Mouse (Mus musculus): Measurements from ENCODE around the gene Gpc6. TPM values are rescaled to one million over a fixed set of nuclear protein-coding genes. Genes with fewer than 3 reads are reported as not detected.

Gpc6 gene
- total RNA-seq, 4 experiments from 2014 or later: 7.7 to 10.5 (median 9.2) TPM

DNA sequence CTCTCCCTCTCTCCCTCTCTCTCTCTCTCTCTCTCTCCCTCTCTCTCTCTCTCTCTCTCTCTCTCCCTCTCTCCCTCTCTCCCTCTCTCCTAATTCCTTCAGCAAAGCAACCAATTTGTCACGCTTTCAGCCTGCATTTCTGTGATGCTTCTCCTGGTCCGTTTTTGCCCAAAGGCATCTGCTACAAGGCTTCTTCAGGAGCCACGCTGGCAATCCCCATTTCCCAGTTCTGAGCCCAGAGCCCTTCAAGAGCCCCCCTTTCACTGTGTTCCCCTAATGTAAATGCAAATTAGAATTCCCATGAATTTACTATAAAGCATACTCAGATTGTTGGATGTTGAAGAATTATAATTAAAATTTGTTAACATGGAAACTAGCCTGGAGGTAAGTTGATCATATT is 686.0 kb downstream of the Gpc6 start:
- no peak for DNase-seq (ENCODE audit: low spot score)

- no peak for DNase-seq (ENCODE audit: low spot score)
These were observed 700.1 kb downstream of the Gpc6 start for GRCm38 (mm10) chr14:117625100-117625710.

DNA sequence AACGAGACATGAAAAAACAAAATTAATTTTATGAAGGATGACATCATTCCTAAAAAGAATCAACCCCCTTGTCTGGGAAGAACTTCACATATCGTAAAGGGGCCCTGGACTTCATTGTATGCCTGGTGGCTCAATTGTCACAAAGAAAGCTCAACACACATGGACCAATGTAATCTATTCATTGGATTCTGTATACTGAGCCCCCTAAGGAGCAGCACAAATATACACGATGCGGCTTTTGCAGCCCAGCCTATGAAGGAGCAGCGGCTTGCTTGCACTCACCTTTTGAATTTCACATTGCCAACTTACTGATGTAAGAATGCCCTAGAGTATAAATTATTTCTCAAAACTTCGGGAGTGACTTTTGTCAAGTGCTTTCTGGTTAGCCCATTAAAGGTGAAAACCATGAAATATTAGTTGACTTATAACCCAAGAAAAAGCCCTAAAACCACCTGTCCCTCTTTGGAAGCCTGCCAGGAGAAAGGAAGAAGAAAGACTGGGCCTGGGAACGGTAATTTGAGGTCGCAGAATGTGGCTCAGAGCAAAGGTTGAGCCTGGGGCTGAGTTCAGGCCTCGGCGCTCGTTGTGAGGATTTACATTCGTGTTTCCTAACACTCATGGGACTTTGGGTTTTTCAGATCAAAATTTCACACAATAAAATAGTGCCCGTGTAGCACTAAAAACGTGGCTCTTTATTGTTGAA is 709.3 kb downstream of the Gpc6 start:
- no peak for DNase-seq (ENCODE audit: low spot score)

DNA sequence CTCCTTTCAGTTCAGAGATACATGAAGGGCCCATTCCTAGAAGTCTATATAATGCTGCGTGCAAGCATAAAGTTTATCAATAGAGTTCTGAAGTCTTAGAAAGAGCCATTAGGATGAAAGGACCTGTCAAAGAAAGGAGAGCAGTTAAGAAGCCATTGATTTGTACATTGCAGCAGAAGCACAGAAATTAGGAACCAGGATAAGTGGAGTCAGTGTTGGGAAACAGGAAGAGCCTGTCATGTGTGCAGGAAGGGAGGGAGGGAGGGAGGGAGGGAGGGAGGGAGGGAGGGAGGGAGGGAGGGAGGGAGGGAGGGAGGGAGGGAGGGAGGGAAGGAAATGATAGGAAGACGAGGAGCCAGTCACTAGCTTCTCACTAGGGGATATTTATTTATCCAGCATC is 716.7 kb downstream of the Gpc6 start:
- no peak for DNase-seq (ENCODE audit: low spot score)

- DNase-seq (ENCODE audit: low spot score): no peak
These were observed 718.0 kb downstream of the Gpc6 start for GRCm38 (mm10) chr14:117643069-117643468.

GRCm38 (mm10) chr14:117648199-117648960 is 723.3 kb downstream of the Gpc6 start:
- DNase-seq (ENCODE audit: low spot score): peak; percentile 46

- no peak for DNase-seq (ENCODE audit: low spot score)
These were observed 725.0 kb downstream of the Gpc6 start for GRCm38 (mm10) chr14:117650141-117650540.

DNA sequence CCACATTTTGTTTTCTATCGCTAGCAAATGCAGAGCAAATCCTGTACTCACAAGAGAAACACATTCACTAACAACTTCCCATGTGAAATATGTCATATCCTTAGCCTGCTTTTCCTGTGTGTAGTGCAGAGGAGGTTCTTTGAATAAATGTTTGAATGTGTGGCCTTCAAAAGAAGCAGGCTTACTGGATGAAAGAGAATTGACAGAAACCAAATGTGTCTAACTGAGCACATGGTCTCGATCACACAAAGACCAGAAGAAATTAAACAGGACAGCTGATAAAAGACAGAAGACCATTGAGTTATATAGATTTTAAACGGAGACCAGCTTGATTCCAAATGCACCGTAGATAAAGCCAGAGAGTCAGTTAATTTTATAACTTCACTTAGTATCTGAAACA is 726.2 kb downstream of the Gpc6 start:
- DNase-seq (ENCODE audit: low spot score): no peak

DNA sequence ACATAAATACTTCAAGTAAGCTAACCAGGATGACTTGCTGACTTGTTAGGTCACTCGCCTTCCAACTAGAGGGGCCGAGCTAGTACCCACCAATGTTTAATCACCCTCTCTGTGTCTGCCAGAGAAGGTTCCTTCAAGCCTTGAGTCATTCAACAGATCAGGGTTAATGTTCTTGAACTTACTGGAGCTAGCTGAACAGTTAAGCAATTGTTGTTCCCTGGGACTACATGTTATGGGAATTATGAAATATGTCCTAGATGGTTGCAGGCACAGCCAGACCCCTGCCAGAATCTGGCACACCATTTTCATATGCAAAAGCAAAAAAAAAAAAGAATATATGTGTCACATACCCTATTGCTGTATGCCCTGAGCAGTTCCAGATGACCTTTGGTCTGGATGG is 726.8 kb downstream of the Gpc6 start:
- DNase-seq (ENCODE audit: low spot score): no peak

DNA sequence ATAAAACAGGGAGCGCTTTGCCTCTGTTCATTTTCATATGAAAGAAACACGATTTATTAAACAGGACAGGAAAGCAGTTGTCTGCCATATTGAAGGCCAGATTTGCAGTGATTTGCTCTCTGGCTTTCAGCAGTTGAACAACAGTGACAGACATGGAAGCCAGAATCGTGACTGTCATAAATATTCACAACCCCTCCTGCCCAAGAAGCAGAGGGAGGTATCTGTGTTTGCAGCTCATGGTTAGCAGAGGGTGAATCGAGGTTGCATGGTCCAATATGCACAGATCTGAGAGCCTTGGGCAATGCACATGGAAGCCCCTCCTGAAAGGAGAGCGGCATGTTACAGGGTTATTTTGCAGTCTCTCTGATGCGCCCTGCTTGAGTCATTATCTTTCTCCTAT is 730.3 kb downstream of the Gpc6 start:
- no peak for DNase-seq (ENCODE audit: low spot score)

GRCm38 (mm10) chr14:117659198-117659761 is 734.2 kb downstream of the Gpc6 start:
- DNase-seq (ENCODE audit: low spot score): no peak

DNA sequence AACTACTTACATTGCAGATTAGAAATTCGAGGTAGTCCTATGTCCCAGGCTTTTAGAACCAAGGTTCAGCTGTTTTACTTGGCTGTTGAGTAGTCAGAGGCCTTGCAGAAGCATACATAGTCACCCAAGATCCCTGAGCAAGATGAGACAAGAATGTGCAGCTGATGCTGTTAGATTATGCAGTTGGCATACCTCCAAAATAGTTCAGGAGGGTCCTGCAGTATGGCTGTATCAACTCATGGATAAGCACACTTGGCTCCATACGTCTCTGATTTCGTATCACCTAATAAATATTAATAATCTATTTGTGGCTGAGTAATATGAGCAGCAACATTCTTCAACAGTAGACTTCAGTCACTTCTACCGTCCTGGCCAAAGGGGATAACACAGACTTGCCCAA is 737.1 kb downstream of the Gpc6 start:
- no peak for DNase-seq (ENCODE audit: low spot score)

- DNase-seq (ENCODE audit: low spot score): no peak
These were observed 739.7 kb downstream of the Gpc6 start for GRCm38 (mm10) chr14:117664796-117665195.

GRCm38 (mm10) chr14:117666126-117666525 is 741.0 kb downstream of the Gpc6 start:
- DNase-seq (ENCODE audit: low spot score): peak; percentile 34

GRCm38 (mm10) chr14:117673541-117673940 is 748.4 kb downstream of the Gpc6 start:
- DNase-seq (ENCODE audit: low spot score): no peak

- no peak for DNase-seq (ENCODE audit: low spot score)
These were observed 749.4 kb downstream of the Gpc6 start for GRCm38 (mm10) chr14:117674482-117674881.

GRCm38 (mm10) chr14:117679926-117680325 is 754.8 kb downstream of the Gpc6 start:
- DNase-seq (ENCODE audit: low spot score): peak; percentile 6

DNA sequence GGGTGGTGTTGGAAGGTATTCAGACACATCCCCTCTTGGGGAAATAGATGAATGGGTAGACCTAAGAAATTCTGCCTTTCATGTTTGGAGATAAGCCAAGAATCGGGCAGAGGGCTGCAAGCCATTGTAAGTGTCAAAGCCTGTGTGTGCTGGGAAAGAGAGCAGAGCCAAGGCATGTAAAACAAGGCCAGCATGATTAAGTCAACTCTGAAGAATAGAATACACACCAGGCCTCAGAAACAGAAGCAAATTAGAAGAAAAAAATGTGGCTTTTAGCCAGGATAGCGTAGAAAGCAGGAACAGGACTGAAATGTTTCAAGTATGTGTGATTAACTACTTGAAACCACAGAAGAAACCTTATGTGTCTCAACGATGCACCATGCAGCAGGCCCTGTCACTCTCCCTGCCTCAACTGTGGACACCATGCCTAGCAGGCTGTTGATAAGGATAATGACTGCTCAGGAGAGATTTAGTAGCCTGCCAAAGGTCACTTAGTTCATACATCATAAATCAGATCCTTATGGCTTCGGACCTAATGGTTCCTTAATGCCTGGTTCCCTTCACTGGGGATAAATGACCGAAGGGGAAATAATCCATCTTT is 756.3 kb downstream of the Gpc6 start:
- no peak for DNase-seq (ENCODE audit: low spot score)

GRCm38 (mm10) chr14:117683149-117683548 is 758.0 kb downstream of the Gpc6 start:
- no peak for DNase-seq (ENCODE audit: low spot score)

DNA sequence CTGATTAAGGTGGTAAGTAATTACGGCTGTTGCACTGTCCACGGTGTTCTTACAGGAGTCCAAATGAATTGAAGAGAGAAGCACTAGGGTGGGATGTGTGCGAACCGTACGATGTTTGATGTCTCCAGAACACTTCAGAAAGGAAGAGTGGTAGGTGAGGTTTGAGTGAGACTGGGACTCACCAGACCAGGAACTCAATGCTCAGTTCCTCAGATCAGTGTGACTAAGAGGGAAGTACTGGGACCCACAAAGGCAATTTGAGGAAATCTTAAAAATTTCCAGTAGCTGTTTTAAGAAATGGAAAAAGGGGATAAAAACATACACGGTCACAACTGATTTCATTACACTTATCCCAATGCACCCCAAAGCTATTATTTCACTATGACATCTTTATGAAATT is 764.7 kb downstream of the Gpc6 start:
- no peak for DNase-seq (ENCODE audit: low spot score)

- DNase-seq (ENCODE audit: low spot score): no peak
These were observed 770.5 kb downstream of the Gpc6 start for GRCm38 (mm10) chr14:117695565-117695964.

GRCm38 (mm10) chr14:117700670-117701280 is 775.7 kb downstream of the Gpc6 start:
- DNase-seq (ENCODE audit: low spot score): no peak

Data from heart, adult 8-10 months (tissue).